Mouse (Mus musculus) ES-Bruce4 (cell line): Measurements from ENCODE around the gene Tcte2. TPM values are rescaled to one million over a fixed set of nuclear protein-coding genes. Genes with fewer than 3 reads are reported as not detected.
"Not testable (repeated sequence)": the region's sequence is repeated elsewhere in the genome, so short reads cannot be mapped to it uniquely, and the experiment has no call there.

Source experiments
- H3K27ac ChIP-seq: 2 replicates; pipeline ENCODE4 v1.5.1; 2012; ENCODE audit warnings: low read length, inconsistent platforms; ENCODE audit not compliant: insufficient read depth
- H3K27me3 ChIP-seq: 2 replicates; pipeline ENCODE4 v1.6.1; 2012; ENCODE audit warnings: mild to moderate bottlenecking, low read length, inconsistent platforms; ENCODE audit not compliant: control insufficient read depth, poor library complexity, insufficient read depth, severe bottlenecking
- H3K36me3 ChIP-seq: 2 replicates; pipeline ENCODE4 v1.6.1; 2012; ENCODE audit warnings: inconsistent platforms, mild to moderate bottlenecking, low read length, moderate library complexity; ENCODE audit not compliant: control insufficient read depth, poor library complexity, insufficient read depth, severe bottlenecking
- H3K4me1 ChIP-seq: one replicate; pipeline ENCODE4 v1.8.1; 2011; ENCODE audit warnings: low read length; ENCODE audit not compliant: control insufficient read depth, insufficient read depth
- H3K4me3 ChIP-seq: 2 replicates; pipeline ENCODE4 v1.5.1; 2011; ENCODE audit warnings: low read depth, mild to moderate bottlenecking, low read length
- H3K9ac ChIP-seq: 2 replicates; pipeline ENCODE4 v1.6.1; 2012; ENCODE audit warnings: low read depth, mild to moderate bottlenecking, inconsistent platforms; ENCODE audit not compliant: poor library complexity, severe bottlenecking
- H3K9me3 ChIP-seq: replicated peaks from 2 replicates; pipeline ENCODE4 v1.6.1; 2012; ENCODE audit warnings: mild to moderate bottlenecking, low read length, inconsistent platforms; ENCODE audit not compliant: control insufficient read depth, poor library complexity, insufficient read depth, severe bottlenecking
- CTCF ChIP-seq: IDR thresholded peaks from one replicate; pipeline ENCODE4 v1.8.1; 2011; ENCODE audit warnings: low read depth, low read length
- EP300 ChIP-seq: IDR thresholded peaks from 2 replicates; pipeline ENCODE4 v1.6.1; 2011; ENCODE audit warnings: low read depth, low read length; ENCODE audit not compliant: insufficient read depth
- POLR2A ChIP-seq: IDR thresholded peaks from one replicate; pipeline ENCODE4 v1.8.1; 2011; ENCODE audit warnings: low read length; ENCODE audit not compliant: insufficient read depth
- polyA plus RNA-seq: library from polyadenylated mRNA; stranded (reverse); fragments of >200 nt; gene quantifications from 2 replicates; pipeline ENCODE4 v1.2.4, GENCODE M21; 2011; ENCODE audit warnings: low read depth; ENCODE audit not compliant: missing spikeins, insufficient read depth, insufficient read length

Gene Tcte2
- polyA plus RNA-seq, 1 experiment, result 8.2 TPM

- H3K4me1 ChIP-seq, result peaks cover 1% of the 10 kb centered on the region
- no peaks in the 10 kb centered on the region for H3K27me3 ChIP-seq
- peak overlapping the region; percentile 45 for H3K27ac ChIP-seq
- H3K9ac ChIP-seq, result peak overlapping the region; percentile 6; the same call in 1 of the 2 replicates
- H3K9me3 ChIP-seq, result no peaks in the 10 kb centered on the region
- TF ChIP-seq EP300, result no peak
- TF ChIP-seq CTCF, result no peak
- no peak for TF ChIP-seq POLR2A
- H3K4me3 ChIP-seq, result peak overlapping the region; percentile 29
- H3K36me3 ChIP-seq, result no peaks in the 10 kb centered on the region
Measured at GRCm38 (mm10) chr17:13679725-13680124, 81.9 kb downstream of the Tcte2 start.

GRCm38 (mm10) chr17:13677225-13678148, 84.1 kb downstream of the Tcte2 start:
- Histone ChIP-seq H3K27me3 (no peaks in the 10 kb centered on the region), H3K4me1 (no peaks in the 10 kb centered on the region), H3K9ac (peak overlapping the region; percentile 34; the same call in 1 of the 2 replicates), H3K36me3 (no peaks in the 10 kb centered on the region), H3K9me3 (no peaks in the 10 kb centered on the region), H3K4me3 (0 out of 2 replicates have a peak overlapping the region, but pooled peaks have one; percentile 11), H3K27ac (peak overlapping the region; percentile 54)
- TF ChIP-seq EP300 (no peak), CTCF (no peak), POLR2A (no peak)

- not testable (repeated sequence) for H3K27ac ChIP-seq, H3K4me3 ChIP-seq, H3K9me3 ChIP-seq, H3K27me3 ChIP-seq, H3K9ac ChIP-seq, H3K4me1 ChIP-seq, H3K36me3 ChIP-seq
Measured at GRCm38 (mm10) chr17:13676099-13676498, 85.5 kb downstream of the Tcte2 start.

- Histone ChIP-seq H3K9ac (no peak overlapping the region), H3K27ac (no peak overlapping the region), H3K4me3 (no peak overlapping the region), H3K4me1 (no peaks in the 10 kb centered on the region), H3K27me3 (no peaks in the 10 kb centered on the region), H3K36me3 (no peaks in the 10 kb centered on the region), H3K9me3 (no peaks in the 10 kb centered on the region)
- no peak for TF ChIP-seq EP300
- TF ChIP-seq CTCF, result no peak
- no peak for TF ChIP-seq POLR2A
Measured at GRCm38 (mm10) chr17:13675630-13676029, 86.0 kb downstream of the Tcte2 start.

GRCm38 (mm10) chr17:13674695-13675306, 86.8 kb downstream of the Tcte2 start:
- no peaks in the 10 kb centered on the region for H3K4me1 ChIP-seq
- TF ChIP-seq POLR2A, result no peak
- TF ChIP-seq CTCF, result no peak
- no peak for TF ChIP-seq EP300
- H3K4me3 ChIP-seq, result no peak overlapping the region
- H3K27me3 ChIP-seq, result no peaks in the 10 kb centered on the region
- H3K36me3 ChIP-seq, result no peaks in the 10 kb centered on the region
- no peak overlapping the region for H3K9ac ChIP-seq
- no peaks in the 10 kb centered on the region for H3K9me3 ChIP-seq
- H3K27ac ChIP-seq, result no peak overlapping the region

- H3K9me3 ChIP-seq, result no peaks in the 10 kb centered on the region
- H3K27me3 ChIP-seq, result no peaks in the 10 kb centered on the region
- no peak overlapping the region for H3K27ac ChIP-seq
- no peak overlapping the region for H3K4me3 ChIP-seq
- no peak for TF ChIP-seq EP300
- TF ChIP-seq CTCF, result no peak
- TF ChIP-seq POLR2A, result no peak
- no peak overlapping the region for H3K9ac ChIP-seq
- no peaks in the 10 kb centered on the region for H3K36me3 ChIP-seq
- H3K4me1 ChIP-seq, result peaks cover 10% of the 10 kb centered on the region
Measured at GRCm38 (mm10) chr17:13671732-13672131, 89.9 kb downstream of the Tcte2 start.
